Mouse (Mus musculus) small intestine, adult 2 months (tissue): Measurements from ENCODE around the gene Stab1. TPM values are rescaled to one million over a fixed set of nuclear protein-coding genes. Genes with fewer than 3 reads are reported as not detected.

ENCODE experiments used
- H3K27ac ChIP-seq: fragments of 200-500 bp; 2 replicates; pipeline ENCODE4 v1.5.1; 2012; ENCODE audit warnings: low read depth, low read length, control low read depth, inconsistent platforms; ENCODE audit not compliant: insufficient read depth
- H3K27me3 ChIP-seq: fragments of 200-500 bp; 2 replicates; pipeline ENCODE4 v1.6.1; 2012; ENCODE audit warnings: mild to moderate bottlenecking, moderate library complexity, low read length, inconsistent platforms; ENCODE audit not compliant: control insufficient read depth, insufficient read depth
- H3K36me3 ChIP-seq: fragments of 200-500 bp; 2 replicates; pipeline ENCODE4 v1.6.1; 2012; ENCODE audit warnings: mild to moderate bottlenecking, low read length, control low read depth, inconsistent platforms; ENCODE audit not compliant: control insufficient read depth, insufficient read depth
- H3K4me1 ChIP-seq: fragments of 200-500 bp; 2 replicates; pipeline ENCODE4 v1.6.1; 2012; ENCODE audit warnings: low read length, inconsistent platforms, mixed read lengths; ENCODE audit not compliant: control insufficient read depth, insufficient read depth, insufficient read length
- H3K4me3 ChIP-seq: fragments of 200-500 bp; 2 replicates; pipeline ENCODE4 v1.5.1; 2012; ENCODE audit warnings: low read depth, mild to moderate bottlenecking, control low read depth, inconsistent platforms, low read length, moderate library complexity
- CTCF ChIP-seq: fragments of 200-500 bp; IDR thresholded peaks from 2 replicates; pipeline ENCODE4 v1.5.1; 2012; ENCODE audit warnings: low read depth, mild to moderate bottlenecking, control low read depth, inconsistent platforms, low read length, moderate library complexity, mixed read lengths; ENCODE audit not compliant: insufficient replicate concordance, insufficient read length; ENCODE audit errors: extremely low read depth
- POLR2A ChIP-seq: fragments of 200-500 bp; IDR thresholded peaks from 2 replicates; pipeline ENCODE4 v1.6.1; 2012; ENCODE audit warnings: low read depth, mild to moderate bottlenecking, control low read depth, inconsistent platforms, low read length, moderate library complexity
- WGBS: fragments of 180-500 bp; shearing (Covaris S2); methylation state at CpG from one replicate; pipeline ENCODE4 v1.1.7; 2018; 5-methylcytosine and 5-hydroxymethylcytosine counted together
- polyA plus RNA-seq: library from polyadenylated mRNA; depleted of rRNA; stranded (reverse); fragments of >200 nt; gene quantifications from 2 replicates; pipeline ENCODE4 v1.2.3, GENCODE M21; 2012

Gene Stab1
- polyA plus RNA-seq, 1 experiment, result 65.4 TPM

GRCm38 (mm10) chr14:31165458-31165857 lies 3.0 kb downstream of the Stab1 start:
- Histone ChIP-seq H3K4me1 (peaks cover 6% of the 10 kb centered on the region; the same call in 1 of the 2 replicates), H3K27me3 (no peaks in the 10 kb centered on the region), H3K36me3 (peaks cover 2% of the 10 kb centered on the region; the same call in 1 of the 2 replicates), H3K4me3 (no peak overlapping the region), H3K27ac (no peak overlapping the region)
- WGBS, result 62% methylated on average over 7 of the region's 7 CpGs
- TF ChIP-seq POLR2A, result no peak
- TF ChIP-seq CTCF, result no peak

- no peak for TF ChIP-seq CTCF
- TF ChIP-seq POLR2A, result no peak
- H3K27ac ChIP-seq, result no peak overlapping the region
Observed at GRCm38 (mm10) chr14:31165010-31165409, 3.4 kb downstream of the Stab1 start.

GRCm38 (mm10) chr14:31164067-31164466 lies 4.4 kb downstream of the Stab1 start:
- no peak overlapping the region for H3K27ac ChIP-seq
- no peaks in the 10 kb centered on the region for H3K36me3 ChIP-seq
- no peak for TF ChIP-seq CTCF
- H3K27me3 ChIP-seq, result no peaks in the 10 kb centered on the region
- no peak overlapping the region for H3K4me3 ChIP-seq
- peaks cover 9% of the 10 kb centered on the region; the same call in 1 of the 2 replicates for H3K4me1 ChIP-seq
- whole genome bisulfite sequencing, result 72% methylated on average over 8 of the region's 8 CpGs

More at GRCm38 (mm10) chr14:31165010-31165409, 3.4 kb downstream of the Stab1 start:
- Histone ChIP-seq H3K4me3 (no peak overlapping the region), H3K27me3 (no peaks in the 10 kb centered on the region), H3K36me3 (no peaks in the 10 kb centered on the region), H3K4me1 (peaks cover 7% of the 10 kb centered on the region; the same call in 1 of the 2 replicates)
- WGBS, result 43% methylated on average over 2 of the region's 2 CpGs

- H3K36me3 ChIP-seq, result no peaks in the 10 kb centered on the region
- WGBS, result 75% methylated on average over 10 of the region's 10 CpGs
- no peaks in the 10 kb centered on the region for H3K27me3 ChIP-seq
- no peak overlapping the region for H3K4me3 ChIP-seq
- peaks cover 9% of the 10 kb centered on the region for H3K4me1 ChIP-seq
- no peak overlapping the region for H3K27ac ChIP-seq
- TF ChIP-seq CTCF, result no peak
- no peak for TF ChIP-seq POLR2A
Observed at GRCm38 (mm10) chr14:31161638-31162037, 6.8 kb downstream of the Stab1 start.

- Histone ChIP-seq H3K4me1 (peaks cover 9% of the 10 kb centered on the region), H3K36me3 (no peaks in the 10 kb centered on the region), H3K4me3 (no peak overlapping the region), H3K27ac (no peak overlapping the region), H3K27me3 (no peaks in the 10 kb centered on the region)
- TF ChIP-seq POLR2A (no peak), CTCF (no peak)
- 77% methylated on average over 7 of the region's 7 CpGs for WGBS
Observed at GRCm38 (mm10) chr14:31161191-31161590, 7.2 kb downstream of the Stab1 start.

- TF ChIP-seq CTCF, result no peak
- no peak for TF ChIP-seq POLR2A
- Histone ChIP-seq H3K36me3 (no peaks in the 10 kb centered on the region), H3K27ac (peak overlapping the region; percentile 58), H3K27me3 (no peaks in the 10 kb centered on the region), H3K4me1 (peaks cover 9% of the 10 kb centered on the region), H3K4me3 (peak overlapping the region; percentile 61)
- WGBS, result 39% methylated on average over 27 of the region's 27 CpGs
Observed at GRCm38 (mm10) chr14:31160196-31161150, 8.0 kb downstream of the Stab1 start.

GRCm38 (mm10) chr14:31145694-31146093 lies 22.7 kb downstream of the Stab1 start:
- H3K4me1 ChIP-seq, result no peaks in the 10 kb centered on the region
- H3K27ac ChIP-seq, result no peak overlapping the region
- H3K27me3 ChIP-seq, result no peaks in the 10 kb centered on the region
- 86% methylated on average over 11 of the region's 11 CpGs for WGBS
- no peaks in the 10 kb centered on the region; the same call in 1 of the 2 replicates for H3K36me3 ChIP-seq
- H3K4me3 ChIP-seq, result no peak overlapping the region
- TF ChIP-seq POLR2A, result no peak
- no peak for TF ChIP-seq CTCF
